ENCODE assay signal across 8 mouse cellular contexts in the genomic region with DNA sequence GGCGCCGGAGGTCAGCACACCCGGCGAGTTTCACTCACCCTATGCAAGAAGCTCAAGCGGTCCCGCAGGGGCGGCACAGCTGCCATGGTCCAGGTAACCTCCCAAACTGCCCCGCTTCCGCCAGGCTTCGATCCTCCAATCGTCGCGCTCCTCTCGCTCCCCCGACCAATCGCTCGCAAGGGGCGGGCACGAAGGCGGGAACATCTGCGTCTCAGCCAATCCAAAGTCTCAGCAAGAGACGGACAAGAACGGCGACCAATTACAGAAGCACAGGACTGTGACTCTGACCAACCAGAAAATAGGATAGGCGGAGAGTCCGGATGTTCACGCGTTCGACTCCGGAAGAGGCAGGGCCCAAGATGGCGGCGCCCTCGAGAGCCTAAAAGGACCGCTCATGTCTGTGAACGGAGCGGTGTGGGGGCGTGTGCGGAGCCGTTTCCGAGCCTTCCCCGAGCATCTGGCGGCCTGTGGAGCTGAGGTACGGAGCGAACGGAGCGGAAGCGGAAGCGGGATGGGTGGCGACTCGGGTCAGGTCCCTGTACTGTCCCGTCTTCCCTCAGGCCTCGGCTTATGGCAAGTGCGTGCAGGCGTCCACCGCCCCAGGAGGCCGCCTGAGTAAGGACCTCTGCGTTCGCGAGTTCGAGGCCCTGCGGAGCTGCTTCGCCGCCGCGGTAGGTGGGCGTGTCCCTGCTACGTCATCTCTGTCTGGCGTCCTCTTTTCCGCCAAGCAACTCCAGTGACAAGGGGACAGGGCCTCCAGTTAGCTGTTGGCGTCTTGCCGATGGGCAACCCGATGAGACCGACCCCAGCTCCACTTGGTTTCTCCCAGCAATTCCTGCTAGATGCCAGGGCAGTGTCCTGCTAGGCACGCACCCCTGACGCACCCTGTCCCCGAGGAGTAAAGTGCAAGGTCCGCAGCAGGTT. TPM values are rescaled to one million over a fixed set of nuclear protein-coding genes. Genes with fewer than 3 reads are reported as not detected.
DNase-seq lines count a peak whose midpoint lies in the region; ATAC-seq and TF ChIP-seq lines count a peak whose summit lies in the region.

A gene (minus strand): TSS at position 144 of the 924 bp plus-strand sequence.
A gene (plus strand): TSS at position 341 of the 924 bp plus-strand sequence.

- H3K9ac ChIP-seq in embryonic facial prominence, embryonic 13.5 days: peak within 1 kb of the TSS; percentile 94
- peak within 1 kb of the TSS; percentile 87 for H3K9ac ChIP-seq in limb, embryonic 12.5 days (replicated peaks)
- H3K9ac ChIP-seq in midbrain, embryonic 15.5 days: peak within 1 kb of the TSS; percentile 82

- TF ChIP-seq CTCF in kidney, adult 2 months (conservative IDR thresholded peaks at IDR 0.05; ENCODE audit: insufficient read depth, insufficient read length, low read depth, low read length): no peak
- no peak for TF ChIP-seq CTCF in spleen, adult 2 months (IDR thresholded peaks at IDR 0.05; ENCODE audit: extremely low read depth, insufficient read depth, insufficient read length, insufficient replicate concordance)

- peak; percentile 96 for ATAC-seq in embryonic facial prominence, embryonic 13.5 days (ENCODE audit: insufficient number of reproducible peaks, insufficient read depth, low FRiP score, low TSS enrichment, low read depth)
- peak; percentile 97 for ATAC-seq in limb, embryonic 12.5 days (ENCODE audit: insufficient number of reproducible peaks, insufficient read depth, low FRiP score, low TSS enrichment, low read depth)
- ATAC-seq in midbrain, embryonic 15.5 days (replicated peaks): peak; percentile 97

- peak; percentile 98 for DNase-seq in 3134 (ENCODE audit: extremely low read depth, insufficient read length, low spot score)
- DNase-seq in adrenal gland, postnatal 36 days: peak; percentile 94 to 96
- peak; percentile 99 to 100 for DNase-seq in heart, adult 18-20 months
- DNase-seq in kidney, adult 2 months: peak; percentile 100
- peak; percentile 92 to 97 for DNase-seq in spleen, adult 2 months (ENCODE audit: low read depth in 1 of 2, low spot score in 2 of 2)

- H3K9me3 ChIP-seq in embryonic facial prominence, embryonic 13.5 days: no peaks in the 10 kb centered on the region
- no peaks in the 10 kb centered on the region for H3K9me3 ChIP-seq in limb, embryonic 12.5 days
- no peaks in the 10 kb centered on the region for H3K9me3 ChIP-seq in midbrain, embryonic 15.5 days

- H3K4me1 ChIP-seq in embryonic facial prominence, embryonic 13.5 days: peaks cover 21% of the 10 kb centered on the region
- H3K4me1 ChIP-seq in kidney, adult 2 months (ENCODE audit: control insufficient read depth, insufficient read depth, low read length): peaks cover 2% of the 10 kb centered on the region; the same call in 1 of the 2 replicates
- H3K4me1 ChIP-seq in limb, embryonic 12.5 days (replicated peaks): peaks cover 18% of the 10 kb centered on the region
- H3K4me1 ChIP-seq in midbrain, embryonic 15.5 days: peaks cover 28% of the 10 kb centered on the region
- peaks cover 14% of the 10 kb centered on the region; the same call in 1 of the 2 replicates for H3K4me1 ChIP-seq in spleen, adult 2 months (ENCODE audit: control insufficient read depth, insufficient read depth, insufficient read length)

- H3K27me3 ChIP-seq in embryonic facial prominence, embryonic 13.5 days: no peaks in the 10 kb centered on the region
- H3K27me3 ChIP-seq in kidney, adult 2 months (replicated peaks; ENCODE audit: control insufficient read depth, insufficient read depth, low read length): no peaks in the 10 kb centered on the region
- H3K27me3 ChIP-seq in limb, embryonic 12.5 days: no peaks in the 10 kb centered on the region
- no peaks in the 10 kb centered on the region for H3K27me3 ChIP-seq in midbrain, embryonic 15.5 days (replicated peaks)
- H3K27me3 ChIP-seq in spleen, adult 2 months (ENCODE audit: control insufficient read depth, insufficient read depth, low read length): no peaks in the 10 kb centered on the region

- under 1% methylated on average over 77 of the region's 77 CpGs for WGBS in embryonic facial prominence, embryonic 13.5 days
- under 1% methylated on average over 77 of the region's 77 CpGs for WGBS in kidney, adult 2 months
- 1% methylated on average over 77 of the region's 77 CpGs for WGBS in limb, embryonic 12.5 days
- WGBS in midbrain, embryonic 15.5 days: under 1% methylated on average over 77 of the region's 77 CpGs
- WGBS in spleen, adult 2 months: under 1% methylated on average over 77 of the region's 77 CpGs

- H3K4me3 ChIP-seq in embryonic facial prominence, embryonic 13.5 days: peak within 1 kb of the TSS; percentile 88
- peak within 1 kb of the TSS; percentile 82 for H3K4me3 ChIP-seq in kidney, adult 2 months (ENCODE audit: insufficient read depth, low read depth, low read length)
- peak within 1 kb of the TSS; percentile 83 for H3K4me3 ChIP-seq in limb, embryonic 12.5 days (replicated peaks)
- peak within 1 kb of the TSS; percentile 72 for H3K4me3 ChIP-seq in midbrain, embryonic 15.5 days
- H3K4me3 ChIP-seq in spleen, adult 2 months (ENCODE audit: extremely low read depth, insufficient read depth, insufficient read length): peak within 1 kb of the TSS; percentile 87

- H3K36me3 ChIP-seq in embryonic facial prominence, embryonic 13.5 days: peaks cover 43% of the 10 kb centered on the region
- no peaks in the 10 kb centered on the region for H3K36me3 ChIP-seq in kidney, adult 2 months (ENCODE audit: control insufficient read depth, insufficient read depth, low read length)
- H3K36me3 ChIP-seq in limb, embryonic 12.5 days: peaks cover 44% of the 10 kb centered on the region
- H3K36me3 ChIP-seq in midbrain, embryonic 15.5 days (replicated peaks): peaks cover 8% of the 10 kb centered on the region; the same call in 1 of the 2 replicates
- H3K36me3 ChIP-seq in spleen, adult 2 months (ENCODE audit: control insufficient read depth, insufficient read depth, low read length): peaks cover 15% of the 10 kb centered on the region

- peak within 1 kb of the TSS; percentile 95 for H3K4me2 ChIP-seq in embryonic facial prominence, embryonic 13.5 days
- H3K4me2 ChIP-seq in limb, embryonic 12.5 days: peak within 1 kb of the TSS; percentile 94
- peak within 1 kb of the TSS; percentile 91 for H3K4me2 ChIP-seq in midbrain, embryonic 15.5 days

- peak; percentile 51 for TF ChIP-seq POLR2A in kidney, adult 2 months (IDR thresholded peaks at IDR 0.05; ENCODE audit: low read depth, low read length)
- TF ChIP-seq POLR2A in spleen, adult 2 months (IDR thresholded peaks at IDR 0.05; ENCODE audit: low read depth, low read length): peak; percentile 79

- H3K27ac ChIP-seq in embryonic facial prominence, embryonic 13.5 days: peak within 1 kb of the TSS; percentile 93
- peak within 1 kb of the TSS; percentile 81 for H3K27ac ChIP-seq in kidney, adult 2 months (ENCODE audit: insufficient read depth, low read depth, low read length)
- H3K27ac ChIP-seq in limb, embryonic 12.5 days: peak within 1 kb of the TSS; percentile 94
- H3K27ac ChIP-seq in midbrain, embryonic 15.5 days: peak within 1 kb of the TSS; percentile 92
- peak within 1 kb of the TSS; percentile 73 for H3K27ac ChIP-seq in spleen, adult 2 months (ENCODE audit: insufficient read depth, low read length)

RNA-seq across cellular contexts. Expression of the first gene that starts in this region (rescaled TPM):
- 10 to 100 TPM; 11.5 to 12.7 TPM for total RNA-seq in adrenal gland, postnatal 36 days (2021)
- 19.5 and 20.5 TPM in 2 replicates for polyA plus RNA-seq in embryonic facial prominence, embryonic 13.5 days (2015; fragmentation: Nextera tagmentation; extraction: Ambion mirVana)
- 1 to 10 TPM; 5.9 to 8.2 TPM for total RNA-seq in heart, adult 18-20 months (2021)
- 28.5 and 35.6 TPM in 2 replicates for polyA plus RNA-seq in kidney, adult 2 months (2012; rRNA removed)
- 17.0 and 18.3 TPM in 2 replicates for polyA plus RNA-seq in limb, embryonic 12.5 days (2016; fragmentation: Nextera tagmentation; extraction: Ambion mirVana)
- polyA plus RNA-seq in midbrain, embryonic 15.5 days (2015; fragmentation: Nextera tagmentation; extraction: Ambion mirVana): 23.6 and 24.2 TPM in 2 replicates
- 34.3 and 44.0 TPM in 2 replicates for polyA plus RNA-seq in spleen, adult 2 months (2012; rRNA removed)

RNA-seq across cellular contexts. Expression of the second gene that starts in this region (rescaled TPM):
- total RNA-seq in adrenal gland, postnatal 36 days (2021): 10 to 100 TPM; 59.9 to 69.4 TPM
- 76.5 and 79.2 TPM in 2 replicates for polyA plus RNA-seq in embryonic facial prominence, embryonic 13.5 days (2015; fragmentation: Nextera tagmentation; extraction: Ambion mirVana)
- total RNA-seq in heart, adult 18-20 months (2021): 10 to 100 TPM; 85.2 to 94.9 TPM
- polyA plus RNA-seq in kidney, adult 2 months (2012; rRNA removed): 77.7 and 79.3 TPM in 2 replicates
- polyA plus RNA-seq in limb, embryonic 12.5 days (2016; fragmentation: Nextera tagmentation; extraction: Ambion mirVana): 67.5 and 71.9 TPM in 2 replicates
- 51.4 and 53.5 TPM in 2 replicates for polyA plus RNA-seq in midbrain, embryonic 15.5 days (2015; fragmentation: Nextera tagmentation; extraction: Ambion mirVana)
- 31.0 and 33.8 TPM in 2 replicates for polyA plus RNA-seq in spleen, adult 2 months (2012; rRNA removed)

Comparison
In these comparisons a context has a peak if more than half of its experiments do, and no peak if none do; other contexts are left out.
1. Peak in every context shown above with its lines: DNase-seq, ATAC-seq, H3K4me3 ChIP-seq and H3K27ac ChIP-seq.